Mouse (Mus musculus) erythroblast, embryonic 14.5 days (primary cell): ENCODE results near the gene Dst.

Experiments
- GATA1 ChIP-seq: IDR thresholded peaks from 2 replicates; pipeline ENCODE4 v1.6.1; 2012; ENCODE audit warnings: low read length, inconsistent platforms, mixed read lengths
- TAL1 ChIP-seq: IDR thresholded peaks from 3 replicates; pipeline ENCODE4 v1.6.1; 2012; ENCODE audit warnings: low read length, inconsistent platforms, mixed read lengths

DNA sequence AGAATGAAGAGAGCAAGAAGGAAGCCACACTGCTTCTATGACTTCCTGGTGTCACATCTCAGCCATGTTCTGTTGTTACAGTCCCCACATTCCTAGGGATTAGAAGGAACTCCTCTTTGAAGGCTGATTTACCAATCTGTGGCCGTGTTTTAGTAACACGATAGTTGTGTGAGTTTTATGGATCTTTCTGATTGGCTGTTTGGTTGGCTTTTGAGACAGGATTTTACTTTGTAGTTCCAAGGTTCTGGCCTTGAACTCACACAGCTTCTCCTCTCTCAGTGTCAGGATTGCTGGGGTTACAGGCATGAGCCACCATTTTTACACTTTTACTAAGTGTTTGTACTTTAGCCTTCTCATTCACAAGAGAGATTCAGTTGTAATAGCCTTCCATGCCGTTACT lies 155.9 kb downstream of the Dst start:
- no peak for TF ChIP-seq TAL1
- TF ChIP-seq GATA1 = no peak
